Mouse (Mus musculus): ENCODE data around the gene Dnajc22. TPM values are rescaled to one million over a fixed set of nuclear protein-coding genes. Genes with fewer than 3 reads are reported as not detected.
"Not testable (repeated sequence)": the region's sequence is repeated elsewhere in the genome, so short reads cannot be mapped to it uniquely, and the experiment has no call there.

The Dnajc22 gene
- 2.7 and 7.5 TPM in 2 replicates for polyA plus RNA-seq (2016; fragmentation: Nextera tagmentation; extraction: Ambion mirVana)

- Histone ChIP-seq H3K4me3 (peak within 1 kb of the TSS; percentile 61), H3K27me3 (ENCODE audit: insufficient read depth, poor library complexity, severe bottlenecking) (peaks cover 98% of the 10 kb centered on the region), H3K36me3 (no peaks in the 10 kb centered on the region), H3K9me3 (no peaks in the 10 kb centered on the region), H3K4me1 (peaks cover 55% of the 10 kb centered on the region), H3K27ac (peak within 1 kb of the TSS; percentile 79)
- 15% methylated on average over 8 of the region's 8 CpGs for WGBS
- DNase-seq (ENCODE audit: low spot score), result no peak
Measured at GRCm38 (mm10) chr15:99092870-99093269, at the start of gene Dnajc22. Dnajc22 (plus strand) TSS chr15:99093170.

- H3K27ac ChIP-seq, result no peak overlapping the region
Measured at GRCm38 (mm10) chr15:99044854-99045253, 48.1 kb upstream of the Dnajc22 start.

GRCm38 (mm10) chr15:99045734-99046133, 47.2 kb upstream of the Dnajc22 start:
- H3K27ac ChIP-seq; DNase-seq (ENCODE audit: low spot score); H3K9me3 ChIP-seq; H3K36me3 ChIP-seq; H3K4me3 ChIP-seq: not testable (repeated sequence)
- H3K27me3 ChIP-seq (ENCODE audit: insufficient read depth, poor library complexity, severe bottlenecking), result peaks cover 24% of the 10 kb centered on the region; the same call in 1 of the 2 replicates
- WGBS, result 81% methylated on average over 6 of the region's 6 CpGs
- H3K4me1 ChIP-seq, result 0 out of 2 replicates have a peak, but pooled peaks cover 10% of the 10 kb centered on the region

More at GRCm38 (mm10) chr15:99044854-99045253, 48.1 kb upstream of the Dnajc22 start:
- 43% methylated on average over 3 of the region's 3 CpGs for whole genome bisulfite sequencing
- H3K4me1 ChIP-seq, result peaks cover 17% of the 10 kb centered on the region
- no peak for DNase-seq (ENCODE audit: low spot score)
- H3K27me3 ChIP-seq (ENCODE audit: insufficient read depth, poor library complexity, severe bottlenecking), result peaks cover 24% of the 10 kb centered on the region; the same call in 1 of the 2 replicates
- no peaks in the 10 kb centered on the region for H3K36me3 ChIP-seq
- no peak overlapping the region for H3K4me3 ChIP-seq
- H3K9me3 ChIP-seq, result no peaks in the 10 kb centered on the region

GRCm38 (mm10) chr15:99049473-99050253, 43.3 kb upstream of the Dnajc22 start:
- no peaks in the 10 kb centered on the region for H3K9me3 ChIP-seq
- H3K27ac ChIP-seq, result no peak overlapping the region
- no peak overlapping the region for H3K4me3 ChIP-seq
- no peak for DNase-seq (ENCODE audit: low spot score)
- H3K27me3 ChIP-seq (ENCODE audit: insufficient read depth, poor library complexity, severe bottlenecking), result peaks cover 47% of the 10 kb centered on the region
- WGBS, result 31% methylated on average over 13 of the region's 13 CpGs
- no peaks in the 10 kb centered on the region for H3K36me3 ChIP-seq
- peaks cover 19% of the 10 kb centered on the region for H3K4me1 ChIP-seq

GRCm38 (mm10) chr15:99053373-99053772, 39.6 kb upstream of the Dnajc22 start:
- no peak overlapping the region for H3K27ac ChIP-seq
- no peak overlapping the region for H3K4me3 ChIP-seq
- no peaks in the 10 kb centered on the region for H3K36me3 ChIP-seq
- peaks cover 73% of the 10 kb centered on the region for H3K27me3 ChIP-seq (ENCODE audit: insufficient read depth, poor library complexity, severe bottlenecking)
- no peaks in the 10 kb centered on the region for H3K9me3 ChIP-seq
- H3K4me1 ChIP-seq, result peaks cover 42% of the 10 kb centered on the region
- 9% methylated on average over 9 of the region's 9 CpGs for WGBS
- no peak for DNase-seq (ENCODE audit: low spot score)

- Histone ChIP-seq H3K27me3 (ENCODE audit: insufficient read depth, poor library complexity, severe bottlenecking) (peaks cover 88% of the 10 kb centered on the region), H3K9me3 (no peaks in the 10 kb centered on the region), H3K36me3 (no peaks in the 10 kb centered on the region), H3K4me3 (peak within 1 kb of the TSS; percentile 58), H3K4me1 (peaks cover 42% of the 10 kb centered on the region), H3K27ac (no peak within 1 kb of the TSS)
- DNase-seq (ENCODE audit: low spot score), result no peak
- WGBS, result 2% methylated on average over 30 of the region's 30 CpGs
Measured at GRCm38 (mm10) chr15:99055040-99055439, 37.9 kb upstream of the Dnajc22 start, which contains the start of gene Prph. Prph (plus strand) TSS chr15:99055174.

GRCm38 (mm10) chr15:99055511-99055961, 37.4 kb upstream of the Dnajc22 start:
- peaks cover 42% of the 10 kb centered on the region for H3K4me1 ChIP-seq
- no peak for DNase-seq (ENCODE audit: low spot score)
- WGBS, result 0% methylated on average over 37 of the region's 37 CpGs

GRCm38 (mm10) chr15:99056332-99056731, 36.6 kb upstream of the Dnajc22 start:
- H3K4me1 ChIP-seq, result peaks cover 42% of the 10 kb centered on the region
- WGBS, result 6% methylated on average over 14 of the region's 14 CpGs
- H3K36me3 ChIP-seq, result no peaks in the 10 kb centered on the region
- H3K27me3 ChIP-seq (ENCODE audit: insufficient read depth, poor library complexity, severe bottlenecking), result peaks cover 90% of the 10 kb centered on the region
- no peak overlapping the region for H3K27ac ChIP-seq
- no peaks in the 10 kb centered on the region for H3K9me3 ChIP-seq
- peak overlapping the region; percentile 58 for H3K4me3 ChIP-seq
- no peak for DNase-seq (ENCODE audit: low spot score)

More at GRCm38 (mm10) chr15:99055511-99055961, 37.4 kb upstream of the Dnajc22 start:
- no peak overlapping the region for H3K27ac ChIP-seq
- peaks cover 88% of the 10 kb centered on the region for H3K27me3 ChIP-seq (ENCODE audit: insufficient read depth, poor library complexity, severe bottlenecking)
- no peaks in the 10 kb centered on the region for H3K9me3 ChIP-seq
- H3K4me3 ChIP-seq, result peak overlapping the region; percentile 58
- H3K36me3 ChIP-seq, result no peaks in the 10 kb centered on the region

GRCm38 (mm10) chr15:99065557-99066165, 27.3 kb upstream of the Dnajc22 start:
- no peak for DNase-seq (ENCODE audit: low spot score)
- WGBS, result 78% methylated on average over 12 of the region's 12 CpGs
- H3K36me3 ChIP-seq, result no peaks in the 10 kb centered on the region
- no peaks in the 10 kb centered on the region for H3K9me3 ChIP-seq
- H3K27me3 ChIP-seq (ENCODE audit: insufficient read depth, poor library complexity, severe bottlenecking), result peaks cover 32% of the 10 kb centered on the region
- no peak overlapping the region for H3K27ac ChIP-seq
- H3K4me1 ChIP-seq, result no peaks in the 10 kb centered on the region
- H3K4me3 ChIP-seq, result no peak overlapping the region

GRCm38 (mm10) chr15:99071988-99072387, 21.0 kb upstream of the Dnajc22 start:
- Histone ChIP-seq H3K4me3 (no peak overlapping the region), H3K36me3 (peaks cover 6% of the 10 kb centered on the region), H3K27ac (no peak overlapping the region), H3K9me3 (no peaks in the 10 kb centered on the region), H3K4me1 (peaks cover 21% of the 10 kb centered on the region), H3K27me3 (ENCODE audit: insufficient read depth, poor library complexity, severe bottlenecking) (peaks cover 7% of the 10 kb centered on the region; the same call in 1 of the 2 replicates)
- WGBS, result 74% methylated on average over 1 of the region's 1 CpGs
- no peak for DNase-seq (ENCODE audit: low spot score)

- H3K27me3 ChIP-seq (ENCODE audit: insufficient read depth, poor library complexity, severe bottlenecking), result peaks cover 6% of the 10 kb centered on the region; the same call in 1 of the 2 replicates
- H3K9me3 ChIP-seq, result no peaks in the 10 kb centered on the region
- peak within 1 kb of the TSS; percentile 83 for H3K4me3 ChIP-seq
- H3K4me1 ChIP-seq, result peaks cover 37% of the 10 kb centered on the region
- WGBS, result 18% methylated on average over 9 of the region's 9 CpGs
- peaks cover 26% of the 10 kb centered on the region for H3K36me3 ChIP-seq
- DNase-seq (ENCODE audit: low spot score), result no peak
- H3K27ac ChIP-seq, result peak within 1 kb of the TSS; percentile 88
Measured at GRCm38 (mm10) chr15:99074019-99074599, 18.9 kb upstream of the Dnajc22 start, which contains the start of gene Troap. Troap (plus strand) TSS chr15:99074575.

GRCm38 (mm10) chr15:99074600-99075333, 18.2 kb upstream of the Dnajc22 start:
- Histone ChIP-seq H3K4me1 (peaks cover 37% of the 10 kb centered on the region), H3K36me3 (peaks cover 31% of the 10 kb centered on the region), H3K4me3 (peak overlapping the region; percentile 83), H3K27ac (peak overlapping the region; percentile 88), H3K27me3 (ENCODE audit: insufficient read depth, poor library complexity, severe bottlenecking) (peaks cover 3% of the 10 kb centered on the region; the same call in 1 of the 2 replicates), H3K9me3 (no peaks in the 10 kb centered on the region)
- DNase-seq (ENCODE audit: low spot score), result peak; percentile 99
- 0% methylated on average over 44 of the region's 44 CpGs for whole genome bisulfite sequencing
